Mouse (Mus musculus) midbrain, embryonic 13.5 days (tissue): ENCODE data around the gene Ccnt1. TPM values are rescaled to one million over a fixed set of nuclear protein-coding genes. Genes with fewer than 3 reads are reported as not detected.

Experiments used
- ATAC-seq: fragments of 200-750 bp; cut with Nextera tagmentation; 2 replicates; pipeline ENCODE4 v1.8.0; 2017; ENCODE audit warnings: mild to moderate bottlenecking, moderate TSS enrichment, moderate library complexity
- H3K27ac ChIP-seq: fragments of 300-500 bp; sonication (generic); 2 replicates; pipeline ENCODE4 v1.5.1; 2015; ENCODE audit warnings: inconsistent platforms, mild to moderate bottlenecking, moderate library complexity
- H3K27me3 ChIP-seq: fragments of 300-500 bp; sonication (generic); 2 replicates; pipeline ENCODE4 v1.6.1; 2015; ENCODE audit warnings: mild to moderate bottlenecking, inconsistent platforms
- H3K36me3 ChIP-seq: fragments of 300-500 bp; sonication (generic); 2 replicates; pipeline ENCODE4 v1.6.1; 2015; ENCODE audit warnings: mild to moderate bottlenecking, inconsistent platforms
- H3K4me1 ChIP-seq: fragments of 300-500 bp; sonication (generic); replicated peaks from 2 replicates; pipeline ENCODE4 v1.6.1; 2015; ENCODE audit warnings: inconsistent platforms
- H3K4me2 ChIP-seq: fragments of 300-500 bp; sonication (generic); replicated peaks from 2 replicates; pipeline ENCODE4 v1.6.1; 2015; ENCODE audit warnings: moderate library complexity, mild to moderate bottlenecking, inconsistent platforms
- H3K4me3 ChIP-seq: fragments of 300-500 bp; sonication (generic); replicated peaks from 2 replicates; pipeline ENCODE4 v1.5.1; 2015; ENCODE audit warnings: mild to moderate bottlenecking, inconsistent platforms
- H3K9ac ChIP-seq: fragments of 300-500 bp; sonication (generic); replicated peaks from 2 replicates; pipeline ENCODE4 v1.6.1; 2015; ENCODE audit warnings: mild to moderate bottlenecking, inconsistent platforms
- H3K9me3 ChIP-seq: fragments of 300-500 bp; sonication (generic); 2 replicates; pipeline ENCODE4 v1.6.1; 2016; ENCODE audit warnings: mild to moderate bottlenecking, inconsistent platforms
- WGBS: fragments of 180-500 bp; shearing (Covaris S2); methylation state at CpG from one replicate; pipeline ENCODE4 v1.1.7; 2015; 5-methylcytosine and 5-hydroxymethylcytosine counted together
- polyA plus RNA-seq: library from polyadenylated mRNA; unstranded; fragments of >200 nt; fragmentation: Nextera tagmentation; extraction: Ambion mirVana; gene quantifications from 2 replicates; pipeline ENCODE4 v1.2.1, GENCODE M21; 2015

Ccnt1 gene
- polyA plus RNA-seq, 1 experiment from 2014 or later = 72.7 TPM

- no peak for ATAC-seq
- Histone ChIP-seq H3K27ac (peak overlapping the region; percentile 85; the same call in 1 of the 2 replicates), H3K36me3 (peaks cover 16% of the 10 kb centered on the region)
Observed at GRCm38 (mm10) chr15:98608058-98608783, 37.5 kb upstream of the Ccnt1 start.

DNA sequence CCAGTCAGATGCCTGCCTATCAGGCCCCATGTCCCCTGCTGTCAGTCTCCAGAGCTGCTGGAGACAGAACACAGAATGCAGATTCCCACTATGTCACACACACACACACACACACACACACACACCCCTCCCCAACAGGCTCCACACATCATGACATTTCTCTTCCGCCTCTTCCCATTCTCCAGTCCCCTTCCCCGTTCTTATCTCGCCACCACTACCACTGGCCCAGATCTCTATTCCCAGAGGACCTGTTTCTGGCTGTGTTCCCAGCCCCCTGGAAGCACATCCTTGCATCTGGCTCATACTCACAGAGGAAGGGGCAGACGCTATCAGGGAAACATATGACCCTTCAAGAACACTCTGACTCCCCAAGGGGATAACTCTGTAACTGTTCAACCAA lies 36.8 kb upstream of the Ccnt1 start:
- peak overlapping the region; percentile 74 for H3K4me3 ChIP-seq
- no peak for ATAC-seq
- H3K27me3 ChIP-seq = no peaks in the 10 kb centered on the region
- 25% methylated on average over 4 of the region's 4 CpGs for WGBS
- peaks cover 21% of the 10 kb centered on the region for H3K36me3 ChIP-seq
- H3K4me1 ChIP-seq = peaks cover 45% of the 10 kb centered on the region
- peak overlapping the region; percentile 87 for H3K4me2 ChIP-seq
- H3K9me3 ChIP-seq = no peaks in the 10 kb centered on the region
- peak overlapping the region; percentile 86 for H3K9ac ChIP-seq
- no peak overlapping the region for H3K27ac ChIP-seq

More at GRCm38 (mm10) chr15:98608058-98608783, 37.5 kb upstream of the Ccnt1 start:
- Histone ChIP-seq H3K27me3 (no peaks in the 10 kb centered on the region), H3K4me3 (peak overlapping the region; percentile 74), H3K9ac (peak overlapping the region; percentile 86), H3K9me3 (no peaks in the 10 kb centered on the region), H3K4me1 (peaks cover 38% of the 10 kb centered on the region), H3K4me2 (peak overlapping the region; percentile 87)
- WGBS = 10% methylated on average over 10 of the region's 10 CpGs

- H3K9ac ChIP-seq = no peak overlapping the region
- H3K36me3 ChIP-seq = peaks cover 26% of the 10 kb centered on the region
- ATAC-seq = no peak
- WGBS = 64% methylated on average over 9 of the region's 9 CpGs
- H3K27me3 ChIP-seq = no peaks in the 10 kb centered on the region
- H3K27ac ChIP-seq = no peak overlapping the region
- peak overlapping the region; percentile 87; the same call in 1 of the 2 replicates for H3K4me2 ChIP-seq
- 0 out of 2 replicates have a peak overlapping the region, but pooled peaks have one; percentile 2 for H3K4me3 ChIP-seq
- peaks cover 53% of the 10 kb centered on the region for H3K4me1 ChIP-seq
- no peaks in the 10 kb centered on the region for H3K9me3 ChIP-seq
Observed at GRCm38 (mm10) chr15:98606739-98607138, 36.0 kb upstream of the Ccnt1 start.

- Histone ChIP-seq H3K27ac (no peak overlapping the region), H3K9me3 (no peaks in the 10 kb centered on the region), H3K27me3 (no peaks in the 10 kb centered on the region), H3K4me2 (no peak overlapping the region), H3K4me3 (no peak overlapping the region), H3K9ac (no peak overlapping the region), H3K36me3 (peaks cover 28% of the 10 kb centered on the region), H3K4me1 (peaks cover 57% of the 10 kb centered on the region)
- WGBS = 93% methylated on average over 12 of the region's 12 CpGs
- ATAC-seq = no peak
Observed at GRCm38 (mm10) chr15:98606051-98606536, 35.4 kb upstream of the Ccnt1 start.

DNA sequence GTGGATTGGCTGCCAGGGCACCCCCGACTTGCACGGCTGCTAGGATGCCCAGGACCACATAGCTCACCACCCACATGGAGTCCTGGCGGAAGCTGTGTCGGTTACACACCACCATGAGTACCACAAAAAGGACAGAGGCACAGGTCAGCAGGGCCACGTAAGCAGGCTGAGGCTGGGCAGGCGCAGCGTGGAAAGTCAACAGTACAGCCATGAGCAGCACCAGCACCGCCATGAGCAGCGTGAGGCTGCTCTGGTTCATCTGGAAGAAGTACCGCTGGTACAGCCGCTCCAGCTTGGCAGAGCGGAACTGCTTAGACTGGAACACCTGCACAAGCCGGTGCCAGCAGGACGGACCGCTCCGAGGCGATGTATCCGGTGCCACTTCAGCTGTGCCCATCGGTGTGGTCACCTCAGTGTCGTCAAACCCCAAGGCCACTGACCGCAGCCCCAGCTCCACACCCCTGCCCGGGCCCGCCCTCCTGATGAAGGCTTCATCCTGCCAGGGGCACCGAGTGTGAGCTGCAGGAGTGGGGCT lies 33.4 kb upstream of the Ccnt1 start:
- no peak overlapping the region for H3K4me2 ChIP-seq

GRCm38 (mm10) chr15:98602921-98603458 lies 32.3 kb upstream of the Ccnt1 start:
- no peak overlapping the region for H3K9ac ChIP-seq
- no peak overlapping the region for H3K4me3 ChIP-seq
- H3K27ac ChIP-seq = no peak overlapping the region
- 72% methylated on average over 4 of the region's 4 CpGs for WGBS
- peaks cover 42% of the 10 kb centered on the region for H3K4me1 ChIP-seq
- H3K9me3 ChIP-seq = no peaks in the 10 kb centered on the region
- no peaks in the 10 kb centered on the region for H3K27me3 ChIP-seq
- H3K36me3 ChIP-seq = peaks cover 54% of the 10 kb centered on the region
- H3K4me2 ChIP-seq = no peak overlapping the region
- ATAC-seq = no peak

More for the DNA sequence above, 33.4 kb upstream of the Ccnt1 start:
- Histone ChIP-seq H3K27me3 (no peaks in the 10 kb centered on the region), H3K36me3 (peaks cover 43% of the 10 kb centered on the region), H3K4me3 (no peak overlapping the region), H3K4me1 (peaks cover 50% of the 10 kb centered on the region), H3K27ac (no peak overlapping the region), H3K9ac (no peak overlapping the region), H3K9me3 (no peaks in the 10 kb centered on the region)
- no peak for ATAC-seq
- 96% methylated on average over 24 of the region's 24 CpGs for WGBS

DNA sequence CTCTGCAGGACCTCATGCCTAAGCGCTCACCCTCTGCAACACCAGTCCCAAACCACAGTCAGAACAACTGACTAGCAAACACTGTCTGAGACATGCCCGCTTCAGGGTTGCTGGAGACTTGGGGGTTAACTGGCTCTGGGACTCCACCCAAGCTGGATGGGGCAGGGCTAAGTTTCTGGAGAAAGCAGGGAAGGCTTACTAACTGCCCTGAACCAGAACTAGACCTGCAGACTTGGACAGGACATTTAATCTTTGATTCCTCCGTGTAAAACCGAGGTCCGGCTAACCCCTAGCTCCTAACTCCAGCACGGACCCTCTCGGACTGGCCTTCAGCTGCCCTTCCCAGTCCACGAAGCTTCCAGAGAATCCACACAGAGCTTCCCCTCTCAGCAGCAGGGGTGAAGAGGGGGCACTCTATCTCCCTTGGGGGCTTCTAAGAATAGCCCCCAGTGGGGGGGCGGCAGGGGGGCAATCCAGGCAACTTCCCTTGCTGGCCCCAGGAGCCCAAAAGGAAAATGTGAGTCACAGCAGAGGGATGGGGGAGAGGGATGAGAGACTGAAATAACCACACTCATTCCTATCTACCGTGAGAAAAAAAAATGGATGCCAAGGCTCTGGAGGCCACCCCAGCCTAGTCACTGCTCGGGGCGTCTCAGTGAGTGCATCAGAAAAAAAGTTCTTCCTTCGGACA lies 31.6 kb upstream of the Ccnt1 start:
- ATAC-seq = no peak
- Histone ChIP-seq H3K27me3 (no peaks in the 10 kb centered on the region), H3K4me1 (peaks cover 35% of the 10 kb centered on the region), H3K4me2 (no peak overlapping the region), H3K27ac (no peak overlapping the region), H3K9ac (peak overlapping the region; percentile 52; the same call in 1 of the 2 replicates), H3K9me3 (no peaks in the 10 kb centered on the region), H3K4me3 (no peak overlapping the region), H3K36me3 (peaks cover 61% of the 10 kb centered on the region)
- WGBS = 67% methylated on average over 13 of the region's 13 CpGs

GRCm38 (mm10) chr15:98601832-98602190 lies 31.1 kb upstream of the Ccnt1 start:
- no peak overlapping the region for H3K27ac ChIP-seq
- peak overlapping the region; percentile 52; the same call in 1 of the 2 replicates for H3K9ac ChIP-seq
- no peak overlapping the region for H3K4me3 ChIP-seq
- H3K27me3 ChIP-seq = no peaks in the 10 kb centered on the region
- peaks cover 30% of the 10 kb centered on the region for H3K4me1 ChIP-seq
- no peak overlapping the region for H3K4me2 ChIP-seq
- no peak for ATAC-seq
- H3K9me3 ChIP-seq = no peaks in the 10 kb centered on the region
- peaks cover 66% of the 10 kb centered on the region for H3K36me3 ChIP-seq
- WGBS = 75% methylated on average over 7 of the region's 7 CpGs

DNA sequence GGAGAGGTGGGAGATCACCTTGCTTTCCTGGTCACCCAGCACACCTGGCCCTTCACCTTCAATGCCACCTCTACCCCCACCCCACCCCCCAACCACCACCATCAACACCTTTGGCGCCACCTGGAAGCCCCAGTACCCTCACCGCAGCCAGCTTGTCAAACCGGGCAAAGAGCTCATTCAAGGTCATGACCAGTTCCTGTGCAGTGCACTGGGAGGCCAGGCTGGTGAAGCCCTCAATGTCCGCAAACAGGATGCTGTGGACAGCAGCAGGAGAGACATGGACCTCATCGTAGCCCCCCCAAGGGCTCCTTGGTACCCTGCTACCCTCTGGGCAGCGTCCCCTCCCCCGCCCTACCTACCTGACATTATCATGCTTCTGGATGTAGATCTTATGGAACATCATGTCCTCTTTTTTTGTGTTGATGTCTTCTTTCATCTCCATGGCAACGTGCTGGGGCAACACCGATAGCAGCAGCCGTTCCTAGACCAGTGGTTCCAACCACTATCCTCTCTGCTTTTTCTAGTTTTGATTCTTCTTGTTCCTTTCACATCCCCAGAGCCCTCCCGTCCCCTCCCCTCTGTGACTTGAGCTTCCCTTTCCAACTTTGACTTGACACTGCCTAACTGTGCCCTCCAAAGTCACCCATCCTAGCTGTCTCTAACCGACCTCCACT lies 29.4 kb upstream of the Ccnt1 start:
- no peak for ATAC-seq
- H3K4me3 ChIP-seq = no peak overlapping the region
- H3K9ac ChIP-seq = no peak overlapping the region
- WGBS = 84% methylated on average over 12 of the region's 12 CpGs
- H3K9me3 ChIP-seq = no peaks in the 10 kb centered on the region
- H3K4me2 ChIP-seq = no peak overlapping the region
- no peak overlapping the region for H3K27ac ChIP-seq
- peaks cover 82% of the 10 kb centered on the region for H3K36me3 ChIP-seq
- no peaks in the 10 kb centered on the region for H3K27me3 ChIP-seq
- H3K4me1 ChIP-seq = peaks cover 24% of the 10 kb centered on the region

- Histone ChIP-seq H3K27ac (no peak overlapping the region), H3K4me3 (no peak overlapping the region), H3K9me3 (no peaks in the 10 kb centered on the region), H3K27me3 (no peaks in the 10 kb centered on the region), H3K9ac (no peak overlapping the region), H3K4me1 (peaks cover 4% of the 10 kb centered on the region; the same call in 1 of the 2 replicates), H3K4me2 (no peak overlapping the region), H3K36me3 (peaks cover 91% of the 10 kb centered on the region)
- ATAC-seq = no peak
- WGBS = 94% methylated on average over 14 of the region's 14 CpGs
Observed at GRCm38 (mm10) chr15:98596609-98597008, 25.9 kb upstream of the Ccnt1 start.

- Histone ChIP-seq H3K27me3 (no peaks in the 10 kb centered on the region), H3K4me3 (no peak overlapping the region), H3K4me2 (no peak overlapping the region), H3K36me3 (peaks cover 99% of the 10 kb centered on the region), H3K4me1 (no peaks in the 10 kb centered on the region), H3K9me3 (no peaks in the 10 kb centered on the region), H3K9ac (no peak overlapping the region), H3K27ac (no peak overlapping the region)
- 96% methylated on average over 5 of the region's 5 CpGs for WGBS
- no peak for ATAC-seq
Observed at GRCm38 (mm10) chr15:98595049-98595448, 24.3 kb upstream of the Ccnt1 start.
